Mouse (Mus musculus): ENCODE measurements around the gene St6galnac5.

DNA sequence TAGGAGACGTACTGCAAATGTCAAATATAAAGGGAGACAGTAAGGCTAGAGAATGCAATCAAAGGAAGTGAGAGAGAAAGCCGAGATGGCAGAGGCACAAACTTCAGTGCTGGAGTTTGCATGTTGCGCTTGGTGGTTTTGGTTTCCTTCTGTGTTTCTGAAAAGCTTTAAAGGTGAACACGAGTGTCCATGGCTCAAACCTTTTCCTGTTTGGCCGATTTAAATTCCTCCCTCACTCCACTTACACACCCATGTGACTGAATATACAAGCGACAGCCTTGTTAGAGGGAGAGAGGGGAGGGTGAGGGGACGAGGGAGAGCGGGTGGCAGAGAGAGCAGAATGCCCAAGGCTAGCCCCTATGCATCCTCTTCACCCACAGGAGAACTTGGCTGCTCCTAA, 34.3 kb upstream of the St6galnac5 start:
- no peak for TF ChIP-seq POLR2A (IDR thresholded peaks at IDR 0.05; ENCODE audit: borderline replicate concordance, control insufficient read depth, low read depth, low read length)
- no peak for TF ChIP-seq CTCF (IDR thresholded peaks at IDR 0.05; ENCODE audit: control insufficient read depth, insufficient read depth, low read length)
